Mouse (Mus musculus): ENCODE results near the gene Dok5. TPM values are rescaled to one million over a fixed set of nuclear protein-coding genes. Genes with fewer than 3 reads are reported as not detected.

Dok5 gene
- polyA plus RNA-seq, 1 experiment from 2014 or later: 2.0 TPM

DNA sequence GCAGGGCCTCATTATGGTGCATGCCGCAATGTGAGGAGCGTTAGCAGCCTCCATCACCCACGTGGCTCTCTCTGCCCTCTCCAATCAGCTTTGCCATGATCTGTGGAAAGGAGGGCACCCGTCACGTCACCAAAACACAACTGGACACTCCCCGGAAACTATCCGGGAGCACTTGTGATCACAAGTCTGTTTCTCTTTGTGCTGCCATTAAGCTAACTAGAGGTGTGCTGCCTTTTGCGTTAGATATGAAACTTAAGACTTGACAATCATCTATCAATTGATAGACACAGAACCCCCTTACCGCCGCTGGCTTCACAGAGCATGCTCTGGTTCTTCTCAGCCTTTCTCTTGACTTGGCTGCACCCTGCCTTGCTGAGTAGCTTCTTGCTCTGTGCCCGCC is 6.9 kb upstream of the Dok5 start:
- no peak overlapping the region for H3K4me2 ChIP-seq

DNA sequence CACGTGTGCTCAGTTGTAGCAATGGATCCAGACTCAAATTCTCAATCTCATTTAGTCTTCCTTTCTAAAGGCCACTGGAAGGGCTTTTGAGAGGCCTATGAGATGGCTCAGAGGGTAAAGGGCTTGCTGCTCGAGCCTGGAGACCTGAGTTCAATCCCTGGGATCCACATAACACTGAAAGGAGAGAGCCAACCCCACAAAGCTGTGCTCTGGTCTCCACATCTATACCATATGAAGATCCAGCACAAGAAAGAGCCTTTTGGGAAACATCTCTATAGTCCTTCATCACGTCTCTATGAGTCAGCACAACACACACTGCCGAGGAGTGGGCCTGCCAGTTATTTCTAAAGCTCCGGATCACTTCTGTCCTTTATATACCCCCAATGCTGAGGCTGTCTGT is 5.8 kb upstream of the Dok5 start:
- peaks cover 4% of the 10 kb centered on the region; the same call in 1 of the 2 replicates for H3K4me1 ChIP-seq
- H3K4me3 ChIP-seq: no peak overlapping the region
- 78% methylated on average over 5 of the region's 5 CpGs for WGBS
- H3K9ac ChIP-seq: no peak overlapping the region
- no peaks in the 10 kb centered on the region for H3K9me3 ChIP-seq
- H3K27ac ChIP-seq: no peak overlapping the region
- no peaks in the 10 kb centered on the region for H3K36me3 ChIP-seq
- H3K27me3 ChIP-seq: peaks cover 6% of the 10 kb centered on the region; the same call in 1 of the 2 replicates
- H3K4me2 ChIP-seq: no peak overlapping the region
- no peak for ATAC-seq (ENCODE audit: borderline replicate concordance, extremely low read depth, low FRiP score, low TSS enrichment)

More for the DNA sequence above, 6.9 kb upstream of the Dok5 start:
- Histone ChIP-seq H3K4me3 (no peak overlapping the region), H3K4me1 (peaks cover 4% of the 10 kb centered on the region; the same call in 1 of the 2 replicates), H3K27me3 (no peaks in the 10 kb centered on the region), H3K9me3 (no peaks in the 10 kb centered on the region), H3K9ac (no peak overlapping the region), H3K36me3 (no peaks in the 10 kb centered on the region), H3K27ac (no peak overlapping the region)
- WGBS: 83% methylated on average over 11 of the region's 11 CpGs
- ATAC-seq (ENCODE audit: borderline replicate concordance, extremely low read depth, low FRiP score, low TSS enrichment): no peak

DNA sequence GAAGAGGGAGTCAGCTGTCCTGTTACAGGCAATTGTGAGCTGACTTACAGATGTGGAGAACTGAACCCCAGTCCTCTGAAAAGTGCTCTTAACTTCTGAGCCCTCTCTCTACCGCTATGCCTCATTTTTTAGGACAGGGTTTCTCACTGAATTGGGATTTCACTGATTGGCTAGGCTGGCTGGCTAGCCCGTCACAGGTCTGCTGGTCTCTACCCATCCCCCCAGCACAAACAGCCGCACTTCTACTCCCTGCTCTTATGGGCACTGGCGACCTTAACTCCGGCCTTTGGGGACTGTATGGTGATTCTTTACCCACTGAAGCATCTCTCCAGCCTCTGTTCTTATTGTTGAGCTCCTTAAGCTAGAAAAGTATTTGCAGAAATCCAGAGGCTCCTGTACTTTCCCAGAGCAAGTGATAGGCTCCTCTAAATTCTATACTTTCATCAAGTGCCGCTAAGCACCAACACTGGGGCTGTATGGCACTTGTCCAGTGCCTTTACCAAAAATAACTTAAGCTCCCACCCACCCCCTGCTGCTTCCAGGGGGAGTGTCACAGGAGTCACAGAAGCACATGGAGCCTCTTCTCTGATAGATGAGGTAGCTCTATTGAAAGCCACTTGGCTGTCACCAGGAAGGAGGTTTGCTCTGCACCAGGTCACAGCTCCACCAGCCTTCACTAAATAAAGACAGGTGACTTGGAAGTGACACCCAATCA is 4.5 kb upstream of the Dok5 start:
- no peak overlapping the region for H3K9ac ChIP-seq
- peaks cover 15% of the 10 kb centered on the region; the same call in 1 of the 2 replicates for H3K4me1 ChIP-seq
- WGBS: 33% methylated on average over 6 of the region's 6 CpGs
- no peak overlapping the region for H3K4me3 ChIP-seq
- peaks cover 19% of the 10 kb centered on the region for H3K27me3 ChIP-seq
- H3K9me3 ChIP-seq: no peaks in the 10 kb centered on the region
- no peak for ATAC-seq (ENCODE audit: borderline replicate concordance, extremely low read depth, low FRiP score, low TSS enrichment)
- H3K4me2 ChIP-seq: no peak overlapping the region
- no peaks in the 10 kb centered on the region for H3K36me3 ChIP-seq
- no peak overlapping the region for H3K27ac ChIP-seq

DNA sequence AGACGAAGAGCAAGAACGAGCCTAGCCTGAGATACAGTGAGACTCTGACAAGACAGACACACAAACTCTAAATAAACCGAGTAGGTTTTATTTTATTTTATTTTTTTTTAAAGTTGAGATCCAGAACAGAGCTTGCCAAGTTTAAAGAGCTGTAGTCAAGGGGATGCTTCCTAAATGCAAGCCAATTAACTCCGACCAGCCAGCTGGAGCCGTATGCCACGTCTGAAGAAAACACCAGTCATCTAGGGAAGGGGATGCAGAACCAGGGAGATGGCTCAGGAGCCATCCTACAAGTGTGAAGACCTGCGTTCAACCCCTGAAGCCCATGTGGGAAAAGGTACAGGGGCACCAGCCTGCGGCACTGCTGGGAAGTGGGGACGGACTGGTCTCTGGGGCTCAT is 2.7 kb upstream of the Dok5 start:
- WGBS: 85% methylated on average over 9 of the region's 9 CpGs

DNA sequence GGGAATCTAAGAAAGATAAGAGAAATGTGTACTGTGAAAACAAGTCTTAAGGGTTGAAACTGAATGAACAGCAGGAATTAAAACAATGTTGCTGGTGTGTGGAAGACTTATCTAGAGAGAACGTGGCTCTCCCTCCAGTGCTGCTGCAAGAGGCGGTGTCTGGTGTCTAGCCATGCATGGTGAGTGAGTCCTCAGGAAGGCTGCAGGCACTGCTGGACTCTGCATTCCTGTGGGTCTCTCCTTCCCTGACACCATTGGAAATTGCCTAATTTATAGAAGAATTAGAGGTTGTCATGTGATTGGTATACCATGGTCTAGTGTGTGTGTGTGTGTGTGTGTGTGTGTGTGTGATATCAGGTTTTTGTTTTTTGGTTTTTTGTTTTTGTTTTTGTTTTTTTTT is 1.9 kb upstream of the Dok5 start:
- no peak overlapping the region for H3K9ac ChIP-seq
- H3K27ac ChIP-seq: no peak overlapping the region
- peaks cover 25% of the 10 kb centered on the region for H3K27me3 ChIP-seq
- 42% methylated on average over 2 of the region's 2 CpGs for WGBS
- no peaks in the 10 kb centered on the region for H3K9me3 ChIP-seq
- H3K4me1 ChIP-seq: peaks cover 17% of the 10 kb centered on the region; the same call in 1 of the 2 replicates
- no peak overlapping the region for H3K4me3 ChIP-seq
- no peaks in the 10 kb centered on the region for H3K36me3 ChIP-seq
- ATAC-seq (ENCODE audit: borderline replicate concordance, extremely low read depth, low FRiP score, low TSS enrichment): no peak
- H3K4me2 ChIP-seq: no peak overlapping the region

More for the DNA sequence above, 2.7 kb upstream of the Dok5 start:
- Histone ChIP-seq H3K9me3 (no peaks in the 10 kb centered on the region), H3K4me1 (peaks cover 17% of the 10 kb centered on the region; the same call in 1 of the 2 replicates), H3K27me3 (peaks cover 25% of the 10 kb centered on the region), H3K4me2 (no peak overlapping the region), H3K4me3 (no peak overlapping the region), H3K36me3 (no peaks in the 10 kb centered on the region), H3K9ac (no peak overlapping the region), H3K27ac (no peak overlapping the region)
- no peak for ATAC-seq (ENCODE audit: borderline replicate concordance, extremely low read depth, low FRiP score, low TSS enrichment)

DNA sequence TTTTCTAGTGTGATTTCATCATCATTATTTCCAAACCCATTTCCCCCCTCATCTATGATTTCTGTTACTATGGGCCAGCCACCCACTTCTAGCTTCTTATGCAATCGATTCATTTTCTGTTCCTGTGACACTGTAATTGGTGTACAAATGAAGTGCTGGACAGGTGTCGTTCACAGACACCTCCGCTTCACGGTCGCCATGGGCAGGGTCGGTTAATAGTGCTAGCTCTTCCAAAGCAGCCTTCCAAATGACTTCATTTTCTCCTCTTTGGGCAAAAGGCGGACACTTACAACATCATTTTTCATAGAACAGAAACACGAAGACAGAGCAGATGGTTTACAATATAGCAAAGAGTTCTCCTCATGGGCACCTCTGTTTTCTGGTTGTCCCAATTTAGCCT is 1.5 kb upstream of the Dok5 start:
- Histone ChIP-seq H3K9ac (no peak overlapping the region), H3K27ac (no peak overlapping the region), H3K27me3 (peaks cover 25% of the 10 kb centered on the region), H3K9me3 (no peaks in the 10 kb centered on the region), H3K4me3 (no peak overlapping the region), H3K4me1 (peaks cover 17% of the 10 kb centered on the region; the same call in 1 of the 2 replicates), H3K36me3 (no peaks in the 10 kb centered on the region), H3K4me2 (no peak overlapping the region)
- ATAC-seq (ENCODE audit: borderline replicate concordance, extremely low read depth, low FRiP score, low TSS enrichment): no peak
- WGBS: 75% methylated on average over 8 of the region's 8 CpGs

DNA sequence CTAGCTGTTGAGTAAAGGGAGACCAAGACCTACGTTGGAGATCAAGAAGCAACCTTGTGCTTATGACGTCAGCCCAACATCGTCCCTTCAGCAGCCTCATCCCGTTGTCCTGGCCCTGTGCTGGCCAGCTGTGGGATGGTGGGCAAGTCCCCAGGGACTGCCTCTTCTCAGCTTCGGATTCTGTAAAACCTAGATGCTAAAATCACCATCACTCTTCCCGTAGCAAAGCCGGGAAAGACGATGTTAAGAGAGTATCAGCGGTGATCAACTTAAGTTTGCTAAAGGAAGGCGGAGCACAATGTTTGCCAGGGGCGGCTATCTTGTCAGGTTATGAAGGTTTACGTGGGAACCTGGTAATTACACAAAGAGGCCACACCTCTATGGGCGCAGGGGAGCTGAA is 826 bp upstream of the Dok5 start:
- H3K9ac ChIP-seq: no peak overlapping the region
- H3K4me3 ChIP-seq: no peak overlapping the region; the same call in 1 of the 2 replicates
- ATAC-seq (ENCODE audit: borderline replicate concordance, extremely low read depth, low FRiP score, low TSS enrichment): no peak
- no peaks in the 10 kb centered on the region for H3K9me3 ChIP-seq
- WGBS: 52% methylated on average over 13 of the region's 13 CpGs
- peaks cover 17% of the 10 kb centered on the region; the same call in 1 of the 2 replicates for H3K4me1 ChIP-seq
- peak overlapping the region; percentile 82; the same call in 1 of the 2 replicates for H3K4me2 ChIP-seq
- no peak overlapping the region for H3K27ac ChIP-seq
- H3K36me3 ChIP-seq: no peaks in the 10 kb centered on the region
- peaks cover 25% of the 10 kb centered on the region for H3K27me3 ChIP-seq

DNA sequence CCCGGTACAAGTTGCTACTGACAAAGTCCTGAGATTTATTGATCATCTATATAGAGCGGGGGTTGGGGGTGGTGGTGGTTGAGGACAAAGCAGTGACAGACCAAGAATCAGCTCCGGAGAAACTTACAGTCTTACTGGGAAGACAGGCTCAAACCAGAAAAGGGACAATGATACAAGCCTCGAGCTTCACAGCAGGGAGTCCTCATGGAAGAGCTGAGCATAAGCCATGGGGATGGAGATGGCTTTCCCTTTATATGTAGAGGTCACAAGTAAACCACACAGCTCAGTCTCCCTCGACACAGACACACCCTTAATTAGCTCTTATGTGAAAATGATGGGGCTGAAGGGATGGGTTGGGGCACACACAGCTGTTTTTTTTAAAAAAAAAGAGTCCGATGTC is 402 bp upstream of the Dok5 start:
- Histone ChIP-seq H3K4me3 (peak overlapping the region; percentile 46), H3K4me1 (peaks cover 17% of the 10 kb centered on the region; the same call in 1 of the 2 replicates), H3K27ac (no peak overlapping the region), H3K4me2 (peak overlapping the region; percentile 82), H3K9me3 (no peaks in the 10 kb centered on the region), H3K27me3 (peaks cover 25% of the 10 kb centered on the region), H3K36me3 (no peaks in the 10 kb centered on the region), H3K9ac (no peak overlapping the region)
- WGBS: 12% methylated on average over 6 of the region's 6 CpGs
- ATAC-seq (ENCODE audit: borderline replicate concordance, extremely low read depth, low FRiP score, low TSS enrichment): no peak

DNA sequence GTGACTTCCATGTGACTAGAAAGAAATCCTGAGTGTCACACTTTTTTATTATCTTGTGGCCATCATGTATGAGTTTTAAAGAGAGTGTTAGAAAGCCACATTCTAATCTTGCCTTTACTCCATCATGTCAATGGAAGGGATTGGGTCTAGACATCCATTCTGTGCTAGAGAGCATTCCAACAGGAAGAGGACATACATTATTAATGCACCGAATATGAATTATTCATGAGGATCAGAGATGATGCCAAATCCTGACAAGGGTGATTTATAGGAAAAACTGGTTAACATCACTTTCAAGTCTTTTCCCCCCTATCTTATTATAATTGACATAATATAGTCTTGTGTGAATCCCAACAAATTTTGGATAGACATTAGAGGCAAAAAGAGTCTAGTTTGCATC is 2.1 kb downstream of the Dok5 start:
- ATAC-seq (ENCODE audit: borderline replicate concordance, extremely low read depth, low FRiP score, low TSS enrichment): no peak
- Histone ChIP-seq H3K4me1 (peaks cover 13% of the 10 kb centered on the region; the same call in 1 of the 2 replicates), H3K9me3 (no peaks in the 10 kb centered on the region), H3K27ac (no peak overlapping the region), H3K27me3 (peaks cover 25% of the 10 kb centered on the region), H3K4me2 (no peak overlapping the region), H3K36me3 (no peaks in the 10 kb centered on the region), H3K9ac (no peak overlapping the region), H3K4me3 (no peak overlapping the region)
- WGBS: 95% methylated on average over 1 of the region's 1 CpGs

DNA sequence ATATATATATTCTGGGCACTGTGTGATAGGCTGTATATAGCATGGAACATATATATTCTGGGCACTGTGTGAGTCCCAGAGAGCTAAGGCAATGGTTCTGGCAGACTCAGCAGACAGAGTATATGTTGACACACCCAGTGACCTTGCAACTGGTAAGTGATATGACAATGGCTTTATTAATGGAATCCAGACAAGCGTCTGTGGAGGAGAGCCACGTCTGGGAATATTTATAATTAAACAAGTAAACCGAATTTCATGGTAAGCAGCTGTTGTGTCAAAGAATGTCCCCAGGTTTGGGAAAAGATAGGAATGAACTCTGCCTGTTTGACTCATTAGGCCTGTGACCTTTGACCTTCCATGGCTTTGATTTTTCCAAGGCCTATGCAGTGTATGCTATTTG is 2.8 kb downstream of the Dok5 start:
- Histone ChIP-seq H3K27ac (no peak overlapping the region), H3K4me3 (no peak overlapping the region), H3K4me1 (peaks cover 13% of the 10 kb centered on the region; the same call in 1 of the 2 replicates), H3K36me3 (no peaks in the 10 kb centered on the region), H3K9ac (no peak overlapping the region), H3K9me3 (no peaks in the 10 kb centered on the region), H3K27me3 (peaks cover 25% of the 10 kb centered on the region), H3K4me2 (no peak overlapping the region)
- WGBS: 28% methylated on average over 3 of the region's 3 CpGs
- ATAC-seq (ENCODE audit: borderline replicate concordance, extremely low read depth, low FRiP score, low TSS enrichment): no peak

DNA sequence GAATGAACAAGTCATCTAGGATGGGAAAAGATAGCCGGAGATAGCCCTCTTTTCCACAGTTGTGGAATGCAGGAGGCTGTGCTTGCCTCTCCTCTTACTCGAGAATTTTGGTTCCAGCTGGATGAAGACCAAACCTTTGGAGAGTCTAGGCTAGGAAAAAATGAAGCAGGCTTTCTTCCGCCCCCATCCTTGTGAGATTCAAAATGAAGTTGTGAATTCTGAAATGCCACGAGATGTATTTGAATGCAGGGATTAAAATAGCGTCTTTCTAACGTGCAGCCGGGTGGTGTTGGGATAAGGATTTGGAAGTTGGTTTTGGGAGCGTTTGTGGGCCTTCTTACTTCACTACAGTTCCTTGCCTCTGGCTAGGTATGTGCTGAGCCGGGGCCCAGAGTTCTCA is 6.8 kb downstream of the Dok5 start:
- H3K9ac ChIP-seq: no peak overlapping the region
- no peak for ATAC-seq (ENCODE audit: borderline replicate concordance, extremely low read depth, low FRiP score, low TSS enrichment)
- no peak overlapping the region for H3K4me2 ChIP-seq
- no peaks in the 10 kb centered on the region; the same call in 1 of the 2 replicates for H3K27me3 ChIP-seq
- no peaks in the 10 kb centered on the region for H3K9me3 ChIP-seq
- 84% methylated on average over 9 of the region's 9 CpGs for WGBS
- no peaks in the 10 kb centered on the region for H3K4me1 ChIP-seq
- H3K36me3 ChIP-seq: no peaks in the 10 kb centered on the region
- H3K4me3 ChIP-seq: no peak overlapping the region
- no peak overlapping the region for H3K27ac ChIP-seq

DNA sequence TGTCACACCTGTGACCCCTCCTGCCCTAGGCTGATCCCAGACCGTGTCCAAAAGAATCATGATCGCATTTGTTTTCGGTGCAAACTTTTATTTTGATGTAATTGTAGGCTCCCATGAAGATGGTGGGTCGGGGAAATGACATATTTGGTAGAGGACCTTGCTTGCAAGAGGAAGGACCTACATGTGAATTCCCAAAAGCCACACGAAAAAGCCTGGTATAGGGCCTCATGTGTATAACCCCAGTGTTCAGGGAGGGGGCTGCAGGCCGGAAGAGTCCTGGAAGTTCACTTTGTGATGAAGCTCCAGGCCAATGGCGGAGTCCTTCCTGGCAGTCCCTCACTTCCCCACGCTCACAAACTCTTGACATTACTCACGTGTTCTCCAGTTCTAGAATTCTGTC is 7.3 kb downstream of the Dok5 start:
- H3K4me2 ChIP-seq: no peak overlapping the region
- 83% methylated on average over 9 of the region's 9 CpGs for WGBS
- no peak overlapping the region for H3K27ac ChIP-seq
- no peak overlapping the region for H3K9ac ChIP-seq
- H3K9me3 ChIP-seq: no peaks in the 10 kb centered on the region
- no peak overlapping the region for H3K4me3 ChIP-seq
- H3K27me3 ChIP-seq: no peaks in the 10 kb centered on the region
- H3K36me3 ChIP-seq: no peaks in the 10 kb centered on the region
- no peaks in the 10 kb centered on the region for H3K4me1 ChIP-seq
- ATAC-seq (ENCODE audit: borderline replicate concordance, extremely low read depth, low FRiP score, low TSS enrichment): no peak

All from lung, embryonic 15.5 days (tissue).